Mouse (Mus musculus) urinary bladder, postnatal 4 days (tissue): ENCODE measurements around the gene Tbrg4.

ENCODE experiments used
- DNase-seq, 2 experiments: peaks; one replicate each; pipeline ENCODE4 v3.0.0; 2021 to 2022; ENCODE audit warnings: low spot score in 2 of 2

The Tbrg4 gene

GRCm38 (mm10) chr11:6623704-6624103 lies 2.2 kb downstream of the Tbrg4 start:
- DNase-seq: no peak

GRCm38 (mm10) chr11:6615250-6616205 lies 10.3 kb downstream of the Tbrg4 start:
- DNase-seq: no peak

GRCm38 (mm10) chr11:6605491-6606399 lies 20.1 kb downstream of the Tbrg4 start, which contains the start of gene Nacad:
TSS of gene Nacad (minus strand) at chr11:6606053.
- DNase-seq: no peak

- DNase-seq: no peak
Observed at GRCm38 (mm10) chr11:6605021-6605481, 20.8 kb downstream of the Tbrg4 start.

- no peak for DNase-seq
Observed at GRCm38 (mm10) chr11:6604604-6604936, 21.3 kb downstream of the Tbrg4 start.

GRCm38 (mm10) chr11:6603887-6604603 lies 21.8 kb downstream of the Tbrg4 start:
- no peak for DNase-seq

GRCm38 (mm10) chr11:6603224-6603623 lies 22.6 kb downstream of the Tbrg4 start:
- DNase-seq: no peak

GRCm38 (mm10) chr11:6602662-6603061 lies 23.2 kb downstream of the Tbrg4 start:
- no peak for DNase-seq

- no peak for DNase-seq
Observed at GRCm38 (mm10) chr11:6601649-6602480, 24.0 kb downstream of the Tbrg4 start.

GRCm38 (mm10) chr11:6600284-6600944 lies 25.5 kb downstream of the Tbrg4 start:
- no peak for DNase-seq

GRCm38 (mm10) chr11:6599831-6600230 lies 26.0 kb downstream of the Tbrg4 start:
- DNase-seq: no peak

GRCm38 (mm10) chr11:6599011-6599681 lies 26.7 kb downstream of the Tbrg4 start:
- DNase-seq: no peak

- DNase-seq: no peak
Observed at GRCm38 (mm10) chr11:6598191-6598889, 27.5 kb downstream of the Tbrg4 start.

- DNase-seq: no peak
Observed at GRCm38 (mm10) chr11:6597523-6597922, 28.3 kb downstream of the Tbrg4 start.

- no peak for DNase-seq
Observed at GRCm38 (mm10) chr11:6596616-6597015, 29.3 kb downstream of the Tbrg4 start.

- DNase-seq: no peak
Observed at GRCm38 (mm10) chr11:6596205-6596604, 29.7 kb downstream of the Tbrg4 start.

- no peak for DNase-seq
Observed at GRCm38 (mm10) chr11:6595339-6595738, 30.5 kb downstream of the Tbrg4 start.

GRCm38 (mm10) chr11:6594845-6595244 lies 31.0 kb downstream of the Tbrg4 start:
- DNase-seq: no peak

GRCm38 (mm10) chr11:6593406-6593805 lies 32.5 kb downstream of the Tbrg4 start:
- no peak for DNase-seq
